Mouse (Mus musculus): ENCODE measurements around the gene Ghr. TPM values are rescaled to one million over a fixed set of nuclear protein-coding genes. Genes with fewer than 3 reads are reported as not detected.

Gene Ghr
- 100 to 1,000 TPM; 170 to 178 TPM for total RNA-seq (2021)
- long read RNA-seq, experiment 1, full-length matches to known transcripts: 82 of 104 reads
- long read RNA-seq, experiment 1, partial matches to known transcripts: 3 of 104 reads
- long read RNA-seq, experiment 1, other reads (novel, unspliced or antisense): 19 of 104 reads
- long read RNA-seq, experiment 2, full-length matches to known transcripts: 38 of 53 reads
- long read RNA-seq, experiment 2, partial matches to known transcripts: 1 of 53 reads
- long read RNA-seq, experiment 2, other reads (novel, unspliced or antisense): 14 of 53 reads

DNA sequence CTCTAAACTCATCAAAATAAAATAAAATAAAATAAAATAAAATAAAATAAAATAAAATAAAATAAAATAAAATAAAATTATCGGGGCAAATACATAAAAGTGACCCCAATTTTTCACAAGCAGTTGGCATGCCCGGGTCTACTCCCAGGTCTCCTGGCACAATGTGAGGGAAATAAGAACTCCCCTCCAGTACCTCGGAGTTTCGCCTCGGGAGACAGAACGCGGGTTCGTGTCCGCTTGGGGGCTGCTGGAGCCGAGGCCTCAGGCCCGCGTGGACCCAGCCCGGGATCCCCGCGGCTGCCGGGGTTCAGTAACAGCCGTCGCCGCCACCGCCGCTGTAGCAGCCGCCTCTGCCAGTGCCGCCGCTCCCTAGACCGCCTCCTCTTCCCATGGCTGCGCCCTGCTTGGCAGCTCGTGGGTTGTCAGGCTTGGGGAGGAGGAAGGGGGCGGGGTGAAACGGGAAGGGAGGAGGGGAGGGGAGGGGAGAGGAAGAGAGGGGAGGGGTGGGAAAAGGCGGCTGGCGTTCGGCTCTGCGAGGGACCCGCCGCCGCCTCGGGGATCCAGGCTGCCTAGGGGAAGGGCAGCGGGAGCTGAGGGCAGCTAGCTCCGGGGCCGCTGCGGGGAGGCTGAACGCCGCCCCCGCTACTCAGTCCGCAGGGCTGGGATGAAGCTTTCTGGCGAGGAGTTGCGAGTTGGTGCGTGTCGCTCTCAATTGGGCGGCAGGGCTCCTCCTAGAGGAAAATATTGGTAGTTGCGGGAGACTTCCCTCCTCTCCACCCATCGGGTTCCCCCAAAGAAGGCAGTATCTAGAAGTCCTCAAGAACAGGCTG, at the start of gene Ghr:
Ghr (minus strand) TSS at position 686 of the 830 bp plus-strand sequence.
- DNase-seq: peak; percentile 92 to 94

- no peak for DNase-seq
Measured at GRCm38 (mm10) chr15:3622746-3623145, 39.5 kb upstream of the Ghr start.

GRCm38 (mm10) chr15:3620368-3620767, 37.1 kb upstream of the Ghr start:
- no peak for DNase-seq

GRCm38 (mm10) chr15:3618311-3618710, 35.0 kb upstream of the Ghr start:
- DNase-seq: peak in 1 of 2 experiments; percentile 5

DNA sequence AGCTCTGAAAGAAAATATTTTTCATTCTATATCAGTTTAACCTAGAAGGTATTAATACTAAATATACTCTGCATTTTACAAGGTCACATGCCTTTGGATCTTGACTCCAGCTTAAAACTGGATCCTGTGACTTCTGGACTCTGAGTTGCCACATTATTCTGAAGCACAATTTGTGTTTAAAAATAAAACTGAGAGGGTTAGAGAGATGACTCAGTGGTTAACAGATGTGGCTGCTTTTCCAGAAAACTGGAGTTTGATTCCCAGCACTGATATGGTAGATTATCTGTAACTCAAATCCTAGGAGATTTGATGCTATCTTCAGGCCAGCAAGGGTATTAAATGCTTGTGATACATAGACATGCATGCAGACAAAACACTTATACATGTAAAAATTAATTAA, 28.7 kb upstream of the Ghr start:
- DNase-seq: no peak

DNA sequence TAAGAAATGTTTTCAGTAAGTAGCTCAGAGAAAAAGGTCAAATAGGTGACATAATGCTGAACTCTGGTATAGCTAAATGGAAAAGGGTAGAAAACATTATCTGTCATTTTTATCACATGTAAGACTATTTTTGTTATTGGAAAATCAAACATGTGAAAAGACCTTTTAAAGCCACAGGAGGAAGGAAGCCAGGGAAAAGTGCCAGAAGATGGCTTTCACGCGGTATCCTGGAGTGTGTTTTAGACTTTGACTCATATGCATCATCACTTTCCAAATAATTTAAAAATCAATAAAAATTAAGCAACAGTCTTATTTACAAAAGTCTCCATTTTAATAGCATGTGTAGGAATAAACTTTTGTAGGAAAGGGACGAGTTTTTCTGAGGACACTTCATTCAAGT, 24.7 kb upstream of the Ghr start:
- DNase-seq: no peak

DNA sequence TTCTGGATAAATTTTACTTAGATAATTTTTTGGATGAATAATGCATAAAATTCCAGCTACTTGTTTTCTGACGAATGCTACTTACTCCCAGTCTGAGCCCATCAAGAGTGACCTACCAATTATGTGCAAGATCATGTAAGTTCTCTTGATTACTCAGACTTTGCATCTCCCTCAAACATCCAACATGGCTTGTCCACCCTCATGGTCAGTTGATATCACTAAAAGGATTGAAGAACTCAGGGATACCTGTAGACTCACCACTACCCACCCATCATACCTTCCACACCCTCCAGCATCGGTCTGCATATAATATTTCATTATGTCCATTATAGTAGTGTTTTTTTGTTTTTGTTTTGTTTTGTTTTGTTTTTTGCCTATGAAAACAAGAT, 18.8 kb upstream of the Ghr start:
- DNase-seq: no peak

DNA sequence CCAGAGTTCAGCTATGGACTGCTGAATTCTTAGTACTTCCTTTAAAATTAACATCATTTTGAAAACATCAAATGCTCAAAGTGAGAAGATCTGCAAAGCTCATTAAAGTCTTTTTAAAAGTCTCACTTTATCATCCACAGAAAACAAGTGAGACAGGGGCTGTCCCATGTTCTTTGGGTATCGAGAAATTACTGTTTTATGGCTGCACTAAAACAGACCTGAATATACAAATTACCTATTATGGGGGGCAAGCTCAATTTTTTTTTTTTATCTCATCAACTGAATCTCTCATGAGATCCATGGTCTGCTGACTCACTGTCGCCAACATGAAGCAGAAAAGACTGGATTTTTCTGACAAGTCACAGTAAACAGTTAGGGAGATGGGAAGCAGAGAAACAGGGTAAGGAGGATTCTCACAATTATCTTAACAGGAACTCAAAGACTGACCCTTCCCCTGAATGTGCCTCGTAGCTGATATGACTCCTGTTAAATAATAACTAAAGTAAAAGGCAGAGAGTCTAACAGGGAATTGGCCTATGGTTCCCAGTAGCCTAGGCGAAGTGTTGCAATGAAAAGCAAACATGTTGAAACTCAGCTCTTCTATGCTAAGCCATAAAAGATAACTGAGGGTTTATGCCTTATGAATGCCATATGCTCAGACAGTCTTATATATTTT, 18.3 kb upstream of the Ghr start:
- no peak for DNase-seq

DNA sequence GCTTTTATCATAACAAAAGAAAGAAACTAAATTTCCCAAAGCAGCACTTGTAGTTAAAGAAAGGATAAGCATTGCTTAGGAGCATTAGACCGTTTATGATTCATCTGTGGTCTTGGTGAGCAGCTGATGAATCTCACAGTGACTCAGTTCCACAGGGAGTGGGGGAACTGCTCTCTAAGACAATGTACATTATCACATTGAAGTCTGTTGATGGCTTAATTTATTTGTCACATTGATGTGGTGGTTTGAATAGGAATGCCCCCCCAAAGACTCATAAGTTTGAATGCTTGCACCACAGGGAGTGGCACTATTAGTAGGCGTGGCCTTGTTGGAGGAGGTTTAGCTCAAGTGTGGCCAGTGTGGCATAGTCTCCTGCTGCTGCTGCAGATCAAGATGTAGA, 4.6 kb upstream of the Ghr start:
- no peak for DNase-seq

DNA sequence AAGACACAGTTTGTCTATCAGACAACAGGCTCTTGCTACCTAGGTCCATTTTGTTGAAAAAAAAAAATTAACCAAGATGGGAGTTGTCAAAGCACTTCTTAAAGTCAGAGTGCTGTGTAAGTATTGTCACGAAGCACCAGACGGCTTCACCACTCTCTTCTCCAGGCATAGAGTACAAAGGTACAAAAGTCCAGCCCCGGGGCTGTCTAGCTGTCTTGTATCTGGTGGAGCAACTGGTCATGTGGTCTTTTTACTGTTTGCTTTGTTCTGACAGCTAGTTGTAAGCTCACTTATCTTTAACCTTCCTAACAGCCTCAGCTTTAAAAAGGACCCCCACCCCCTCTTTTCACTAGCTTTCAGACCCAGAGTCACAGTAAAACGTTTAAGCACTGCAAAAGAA, 1.1 kb upstream of the Ghr start:
- no peak for DNase-seq

- peak; percentile 82 to 83 for DNase-seq
Measured at GRCm38 (mm10) chr15:3581861-3582806, 1.2 kb downstream of the Ghr start.

DNA sequence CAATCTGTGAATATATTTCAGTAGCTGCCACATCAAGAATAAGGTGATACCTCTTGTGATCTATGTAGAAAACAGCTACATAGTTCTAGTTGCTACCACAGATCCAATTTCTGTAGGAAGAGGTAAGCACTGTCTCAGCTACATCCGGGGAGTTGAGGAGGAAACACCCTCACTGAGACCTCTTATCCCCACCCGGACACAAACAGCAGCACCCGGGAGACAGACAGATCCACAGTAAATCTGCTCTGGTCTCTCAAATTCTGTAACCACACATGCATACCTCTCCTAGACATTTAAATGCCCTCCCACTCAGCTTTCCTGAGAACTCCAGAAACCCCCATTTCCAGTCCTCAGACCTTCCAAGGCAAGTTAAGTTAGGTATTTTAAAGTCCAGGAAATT, 2.0 kb downstream of the Ghr start:
- peak in 1 of 2 experiments; percentile 49 for DNase-seq

GRCm38 (mm10) chr15:3580216-3580615, 3.1 kb downstream of the Ghr start:
- DNase-seq: peak; percentile 27 to 49

DNA sequence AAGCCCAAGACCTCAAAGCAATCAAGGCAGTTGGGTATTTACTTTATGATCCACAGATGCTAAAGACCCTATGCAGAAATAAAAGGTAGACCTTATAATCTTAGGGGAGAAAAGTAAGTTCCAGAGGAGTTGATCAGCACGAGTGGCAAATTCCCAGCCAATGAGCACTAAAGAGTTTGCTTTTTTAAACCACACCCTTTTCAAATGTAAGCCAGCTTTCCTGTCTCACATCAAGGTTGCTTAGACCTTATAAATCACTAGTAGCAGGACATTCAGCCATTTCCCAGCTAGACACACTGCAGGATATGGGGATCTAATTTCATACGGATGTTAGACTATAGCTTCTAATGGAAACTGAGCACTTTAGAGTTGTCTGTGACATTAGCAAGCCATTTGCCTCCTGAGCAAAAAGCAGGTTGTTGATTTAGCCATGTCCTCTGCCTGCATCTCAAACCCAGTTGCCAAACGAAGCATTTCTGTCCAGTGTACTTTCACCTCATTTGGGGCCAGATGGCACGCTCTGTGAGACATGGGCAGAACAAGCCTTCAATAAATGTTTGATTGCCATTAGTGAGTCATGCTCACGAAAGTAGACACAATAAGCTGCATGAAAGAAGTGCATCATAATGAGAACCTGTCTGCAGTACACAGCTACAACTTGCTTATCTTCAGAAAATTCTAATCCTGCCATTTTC, 4.9 kb downstream of the Ghr start:
- DNase-seq: no peak

- no peak for DNase-seq
Measured at GRCm38 (mm10) chr15:3569178-3569903, 14.0 kb downstream of the Ghr start.

- no peak for DNase-seq
Measured at GRCm38 (mm10) chr15:3564570-3564969, 18.7 kb downstream of the Ghr start.

GRCm38 (mm10) chr15:3563929-3564516, 19.3 kb downstream of the Ghr start:
- DNase-seq: no peak

- no peak for DNase-seq
Measured at GRCm38 (mm10) chr15:3563473-3563872, 19.8 kb downstream of the Ghr start.

DNA sequence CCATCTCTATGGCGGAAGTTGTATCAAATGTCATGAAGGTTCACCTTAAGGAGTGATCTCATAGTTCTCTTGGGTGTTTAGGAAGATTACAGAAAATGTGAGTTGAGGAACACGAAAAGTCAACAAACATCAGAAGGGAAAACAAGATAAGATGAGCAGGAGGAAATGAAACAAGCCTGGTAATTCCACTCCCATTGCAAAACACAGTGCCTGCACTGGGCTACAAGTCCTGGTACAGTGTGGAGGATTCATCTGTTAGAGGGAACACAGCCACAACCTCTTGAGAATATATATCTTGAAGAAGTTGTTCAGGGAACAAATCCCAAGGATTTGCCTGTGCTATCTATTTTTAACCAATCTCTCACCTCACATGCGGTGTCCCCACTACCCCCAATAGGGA, 24.8 kb downstream of the Ghr start:
- DNase-seq: no peak

DNA sequence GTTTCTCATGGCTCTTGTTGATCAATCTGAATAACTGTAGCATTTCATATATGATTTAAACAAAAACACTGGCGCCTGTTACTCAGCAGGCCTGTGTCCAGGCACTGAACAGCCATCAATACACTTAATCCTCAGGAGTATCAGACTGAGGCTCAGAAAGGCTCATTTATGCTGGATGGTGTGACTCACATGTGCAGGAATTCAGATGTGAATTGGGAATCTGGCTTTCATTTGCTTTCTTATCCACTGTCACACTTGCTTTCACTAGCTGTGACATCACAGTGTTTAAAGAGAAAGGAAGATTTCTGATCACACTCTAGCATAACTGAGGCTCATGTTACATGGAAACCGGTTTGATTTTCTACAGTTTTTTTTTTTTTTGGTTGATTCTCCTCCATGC, 39.0 kb downstream of the Ghr start:
- no peak for DNase-seq

Data from heart, adult 18-20 months (tissue).